Mouse (Mus musculus) cerebellum, adult 9-11 months (tissue): ENCODE data around the gene Tcaf3.

Source experiments
- DNase-seq: peaks from one replicate; pipeline ENCODE4 v3.0.0; 2022

Tcaf3 gene

DNA sequence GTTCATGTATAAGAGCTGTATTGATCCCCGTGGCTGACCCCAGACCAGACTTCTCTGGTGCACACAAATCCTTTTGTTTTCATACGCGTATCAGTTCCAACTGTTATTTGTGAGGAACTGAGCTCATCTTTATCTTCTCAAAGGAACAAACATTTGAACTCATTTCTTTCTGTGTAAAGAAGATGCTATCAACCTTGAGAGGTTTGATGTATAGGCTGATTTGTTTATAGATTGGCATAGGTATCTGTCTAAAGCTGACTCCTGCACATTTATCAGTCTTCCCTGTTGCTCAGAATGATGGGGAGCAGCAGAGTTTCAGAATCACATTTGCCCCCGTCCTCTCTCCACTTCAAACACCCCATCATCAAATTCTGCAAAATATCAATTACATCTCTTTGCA lies at the start of gene Tcaf3:
TSS of gene Tcaf3 (minus strand) at position 101 of the 400 bp plus-strand sequence.
- DNase-seq: no peak

DNA sequence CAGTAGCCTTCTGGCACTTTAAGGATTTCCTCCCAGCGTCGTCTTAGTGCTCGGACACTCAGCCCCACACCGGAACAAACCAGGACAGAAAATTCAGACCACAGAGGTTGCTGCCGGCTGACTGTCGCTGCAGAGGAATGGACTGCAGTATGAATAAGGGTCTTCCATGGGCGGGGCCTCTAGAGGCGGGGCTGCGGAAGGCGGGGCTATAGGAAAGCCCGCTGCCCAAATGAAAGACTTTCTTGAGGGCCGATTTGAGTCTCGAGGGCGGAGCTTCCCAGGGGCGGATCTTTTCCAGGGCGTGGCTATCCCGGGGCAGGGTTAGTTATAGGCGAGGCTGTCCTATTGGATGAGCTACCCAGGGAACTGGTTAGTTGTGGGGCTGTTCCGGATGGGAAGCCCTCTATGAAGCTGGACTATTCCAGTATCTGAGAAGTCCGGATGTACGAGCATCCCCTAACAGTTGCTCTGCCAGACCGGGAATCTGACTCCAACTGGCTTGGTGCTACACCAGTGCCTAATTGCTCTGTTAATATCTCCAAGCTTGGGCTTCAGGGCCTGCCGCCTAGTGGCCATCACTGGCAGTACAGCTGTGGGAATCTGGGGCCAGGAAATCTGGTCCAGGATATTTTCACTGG lies 47.5 kb upstream of the Tcaf3 start, which contains the start of gene Tcaf2:
TSS of gene Tcaf2 (minus strand) at position 343 of the 638 bp plus-strand sequence.
- DNase-seq: peak; percentile 70

DNA sequence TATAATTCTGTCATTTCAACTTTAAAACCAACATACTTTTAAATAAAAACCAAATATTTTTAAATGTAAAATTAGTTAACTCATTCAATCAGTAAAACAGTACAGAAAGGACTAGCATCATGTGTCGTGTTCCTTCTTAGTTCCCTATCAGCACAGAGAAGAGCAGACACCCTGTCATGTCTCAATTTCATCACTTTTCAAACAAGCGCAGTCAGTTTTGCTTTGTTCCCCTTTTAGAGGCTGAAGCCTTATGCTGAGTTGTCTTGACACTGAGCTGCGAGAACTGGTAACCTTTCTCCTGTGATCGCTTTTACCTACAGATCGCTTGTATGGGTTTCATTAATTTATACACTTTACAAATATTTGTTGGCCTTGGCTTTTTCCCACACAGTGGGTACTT lies 36.9 kb upstream of the Tcaf3 start:
- no peak for DNase-seq

DNA sequence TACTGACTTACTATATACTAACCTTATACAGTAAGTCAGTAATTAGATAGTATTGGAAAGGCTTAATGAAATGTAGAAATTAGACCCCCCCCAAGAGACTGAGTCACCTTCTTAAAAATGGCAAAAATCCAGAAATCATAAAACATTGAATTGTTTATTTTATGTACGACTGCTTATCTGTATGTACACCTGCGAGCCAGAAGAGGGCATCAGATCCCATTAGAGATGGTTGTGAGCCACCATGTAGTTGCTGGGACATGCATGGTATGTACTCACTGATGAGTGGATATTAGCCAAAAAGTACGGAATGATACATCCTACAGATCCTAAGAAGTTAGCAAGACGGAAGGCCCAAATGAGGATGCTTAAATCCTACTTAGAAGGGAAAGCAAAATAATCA lies 33.9 kb upstream of the Tcaf3 start:
- DNase-seq: no peak

DNA sequence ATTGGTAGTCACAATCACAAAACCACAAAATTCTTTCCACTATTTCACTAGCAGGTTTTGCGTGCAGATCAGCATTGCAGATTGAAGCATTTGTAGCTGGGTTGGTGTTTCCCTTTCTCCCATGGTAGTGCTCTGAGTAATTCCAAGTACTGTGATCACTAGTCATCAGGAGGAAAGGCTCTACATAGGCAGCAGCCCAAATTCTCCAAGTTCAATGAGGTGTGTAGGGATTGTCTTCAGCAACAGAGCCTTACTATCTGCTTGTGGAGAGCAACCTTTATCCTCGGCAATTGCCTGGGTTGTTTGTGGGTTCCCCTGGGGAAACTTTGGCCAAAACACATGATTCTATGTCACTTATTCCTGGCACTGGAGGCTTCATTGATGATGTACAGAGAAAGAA lies 19.4 kb upstream of the Tcaf3 start:
- DNase-seq: no peak

DNA sequence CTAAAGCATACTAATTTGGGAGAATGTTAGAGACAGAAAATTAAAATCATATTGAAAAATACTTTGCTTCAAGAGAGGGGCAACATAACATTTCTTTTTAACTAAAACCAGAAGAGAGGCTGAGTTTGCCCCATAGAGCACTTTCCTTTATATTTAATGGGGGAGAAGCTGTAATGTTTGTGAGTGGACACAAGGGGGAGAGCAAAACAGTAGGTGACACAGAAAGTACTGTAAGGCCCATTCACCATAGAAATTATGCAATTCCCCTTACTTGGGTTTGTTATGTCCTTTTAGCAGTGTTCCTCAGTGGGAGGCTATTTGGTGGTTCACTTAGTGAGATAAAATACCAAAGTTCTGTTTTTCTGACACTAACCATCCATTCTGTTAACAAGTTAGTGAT lies 14.7 kb upstream of the Tcaf3 start:
- no peak for DNase-seq

DNA sequence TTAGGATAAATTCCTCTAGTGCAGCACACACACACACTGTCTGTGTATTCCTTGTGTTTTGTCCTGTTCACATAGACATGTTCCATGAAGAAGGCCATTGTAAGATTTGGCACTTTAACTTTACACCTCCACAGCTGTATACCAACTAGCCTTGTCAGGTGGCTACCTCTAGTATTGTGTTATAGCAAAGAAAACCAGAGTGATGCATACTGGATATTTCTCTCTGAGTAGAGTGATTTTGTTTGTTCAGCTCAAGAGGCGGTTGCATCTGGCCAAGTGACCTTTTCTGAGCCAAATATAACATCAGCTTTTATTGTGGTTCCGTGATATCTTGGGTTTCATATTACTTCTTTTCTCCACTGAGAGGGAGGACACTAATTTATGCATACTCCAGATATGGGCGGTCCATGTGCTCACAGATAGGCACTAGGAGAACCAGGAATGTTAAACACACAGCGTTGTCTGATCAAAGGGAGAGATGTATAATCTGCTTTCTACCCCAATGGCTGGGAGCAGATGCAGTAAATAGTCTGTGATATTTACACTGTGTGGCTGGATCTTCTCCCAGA lies 13.5 kb upstream of the Tcaf3 start:
- no peak for DNase-seq

DNA sequence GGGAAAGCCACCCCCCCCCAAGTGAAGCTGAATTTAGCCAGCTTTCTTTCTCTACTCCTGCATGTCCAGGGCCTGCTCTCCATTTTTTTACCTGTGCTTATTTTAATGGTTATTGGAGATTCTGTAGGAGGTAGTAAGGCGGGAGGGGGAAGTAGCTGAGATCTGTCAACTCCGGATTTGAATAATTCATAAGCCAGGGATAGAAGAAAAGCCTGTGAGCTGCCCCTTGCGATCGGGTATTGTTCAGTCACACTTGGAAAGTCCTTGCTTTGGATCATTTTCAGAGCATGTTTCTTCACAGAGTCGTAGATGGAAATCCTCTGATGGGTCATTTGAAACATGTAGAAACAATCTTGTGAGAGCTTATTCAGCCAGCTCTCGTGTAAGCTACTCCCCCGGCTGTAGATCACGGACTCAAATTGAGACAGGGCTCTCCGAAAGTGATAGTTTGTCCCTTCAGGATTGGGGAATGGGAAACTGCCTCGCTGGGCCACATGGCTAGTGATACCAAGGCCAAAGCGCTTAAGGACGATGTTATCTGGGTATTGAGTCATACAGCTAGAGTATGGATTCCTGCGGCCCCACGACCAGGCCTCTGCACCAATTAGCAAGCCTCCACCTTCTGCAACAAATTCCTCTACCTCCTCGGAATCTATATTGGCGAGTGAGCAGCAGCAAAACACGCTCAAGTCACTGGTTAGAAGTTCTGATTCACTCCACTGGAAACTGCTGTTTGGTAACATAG lies 4.2 kb downstream of the Tcaf3 start:
- no peak for DNase-seq

DNA sequence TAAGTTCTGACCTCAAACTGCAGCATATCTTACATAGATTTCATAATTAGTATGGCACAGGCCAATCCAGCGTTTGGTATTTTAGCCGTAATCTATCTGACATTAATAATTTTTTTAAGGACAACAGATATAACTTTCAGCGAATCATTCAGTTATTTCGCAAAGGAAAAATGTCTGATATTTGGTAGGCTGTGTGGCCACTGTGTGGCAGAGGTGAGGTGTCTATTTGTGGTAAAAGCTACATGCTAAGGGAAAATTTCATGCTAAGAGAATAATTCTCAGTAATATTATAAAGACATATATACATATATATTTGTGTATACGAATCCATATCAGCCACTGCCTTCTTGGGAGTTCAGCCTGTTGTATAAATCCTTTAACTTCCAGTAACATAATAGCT lies 10.9 kb downstream of the Tcaf3 start:
- DNase-seq: no peak

DNA sequence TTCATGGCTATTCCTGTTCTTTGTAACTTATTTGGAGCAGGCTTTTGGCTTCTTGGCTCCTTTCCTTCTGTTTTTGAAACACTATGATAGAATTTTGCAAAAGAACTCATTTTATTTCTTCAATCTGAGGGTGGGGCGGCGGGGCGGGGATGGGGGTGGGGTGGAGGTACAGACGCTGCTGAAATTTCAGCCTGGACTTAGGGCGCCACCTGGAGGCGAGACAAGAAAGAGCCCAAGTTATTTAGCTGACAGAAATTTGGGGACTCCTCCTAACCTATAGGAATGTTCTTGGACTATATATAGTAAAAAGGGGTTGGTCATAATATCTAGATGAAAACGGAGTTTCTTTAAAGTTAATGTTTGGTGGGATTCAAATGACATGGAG lies 14.0 kb downstream of the Tcaf3 start:
- peak; percentile 23 for DNase-seq

DNA sequence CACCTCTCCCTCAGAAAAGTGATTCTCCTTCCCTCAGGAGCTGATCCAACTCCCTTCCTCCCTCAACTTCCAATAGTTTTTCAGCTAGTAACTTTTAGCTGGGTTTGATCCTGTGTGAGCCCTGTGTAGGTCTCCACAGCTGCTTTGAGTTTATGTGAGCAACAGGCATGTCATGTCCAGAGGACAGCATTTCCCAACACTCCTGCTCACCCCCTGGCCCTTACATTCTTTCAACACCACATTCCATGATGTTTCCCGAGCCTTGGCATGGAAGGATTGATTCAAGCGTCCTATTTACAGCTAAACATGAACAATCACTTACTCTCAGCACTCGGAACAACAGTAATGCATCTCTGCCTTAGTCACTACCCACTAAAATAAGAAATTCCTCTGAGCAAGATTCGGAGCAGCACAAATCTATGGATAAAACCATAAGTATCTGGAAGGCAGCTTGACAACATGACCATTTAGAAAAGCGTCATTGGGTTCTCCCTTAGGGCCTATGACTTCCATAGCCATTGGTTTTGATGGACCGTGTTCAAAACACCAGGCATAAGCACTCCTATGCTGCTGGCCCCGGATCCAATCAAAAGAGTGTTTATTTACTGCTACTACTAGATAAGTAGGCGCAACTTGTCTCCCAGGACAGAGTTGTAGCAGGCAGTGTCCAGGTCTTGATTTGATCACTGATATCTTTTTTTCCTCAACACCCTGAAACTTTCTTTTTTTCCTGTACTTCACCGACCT lies 14.6 kb downstream of the Tcaf3 start:
- DNase-seq: no peak

DNA sequence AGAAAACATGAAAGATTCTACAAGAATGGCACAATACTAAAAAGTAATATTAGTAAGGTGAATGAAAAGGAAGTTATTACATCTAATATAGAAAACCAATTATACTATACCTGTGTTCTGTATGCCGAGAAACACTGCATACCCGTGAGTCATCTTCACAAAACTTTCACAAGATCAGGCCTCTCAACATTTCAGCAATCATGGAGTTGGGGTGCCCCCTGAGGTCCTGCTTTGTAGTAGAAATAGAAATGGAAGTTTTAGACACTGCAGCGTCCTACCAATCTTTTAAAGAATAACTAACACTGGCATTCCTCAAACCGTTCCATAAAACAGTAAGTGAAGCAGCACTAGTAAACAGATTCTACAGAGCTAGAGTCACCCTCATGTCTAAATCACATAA lies 18.8 kb downstream of the Tcaf3 start:
- DNase-seq: no peak

DNA sequence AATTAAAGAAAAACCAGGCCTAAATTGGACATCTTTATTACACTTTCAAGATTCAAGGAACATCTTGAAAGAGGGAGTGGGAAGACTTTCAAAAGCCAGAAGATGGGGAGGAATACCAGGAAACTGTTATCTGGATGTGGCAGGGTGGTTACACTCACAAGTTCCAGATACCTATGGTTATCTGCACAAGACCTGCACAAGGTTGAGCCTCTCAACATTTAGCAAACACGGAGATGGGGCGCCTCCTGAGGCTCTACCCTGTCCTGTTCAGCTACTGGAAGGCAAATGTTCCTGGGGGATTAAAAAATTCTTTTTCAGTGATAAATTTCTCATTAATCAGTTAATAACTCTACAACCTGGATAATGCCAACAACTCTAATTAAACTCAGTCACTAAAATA lies 20.1 kb downstream of the Tcaf3 start:
- no peak for DNase-seq

DNA sequence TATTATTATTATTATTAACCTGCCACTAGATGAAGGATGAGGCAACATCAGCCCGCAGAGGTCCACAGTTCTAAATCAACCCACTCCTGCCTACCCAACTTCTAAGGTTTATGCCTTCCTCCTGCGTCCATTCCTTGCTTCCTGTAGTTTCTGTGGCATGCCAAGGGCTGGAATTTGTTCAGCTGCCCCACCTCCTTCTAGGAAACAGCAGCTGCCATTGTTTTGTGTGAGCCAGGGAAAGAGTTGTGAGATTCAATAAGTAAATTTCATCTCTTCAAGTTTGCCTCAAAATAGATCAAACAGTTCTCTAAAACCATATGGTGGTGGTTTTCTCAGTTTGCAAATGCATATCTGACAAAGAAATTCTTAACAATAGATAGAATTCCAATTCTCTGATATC lies 29.3 kb downstream of the Tcaf3 start:
- no peak for DNase-seq

DNA sequence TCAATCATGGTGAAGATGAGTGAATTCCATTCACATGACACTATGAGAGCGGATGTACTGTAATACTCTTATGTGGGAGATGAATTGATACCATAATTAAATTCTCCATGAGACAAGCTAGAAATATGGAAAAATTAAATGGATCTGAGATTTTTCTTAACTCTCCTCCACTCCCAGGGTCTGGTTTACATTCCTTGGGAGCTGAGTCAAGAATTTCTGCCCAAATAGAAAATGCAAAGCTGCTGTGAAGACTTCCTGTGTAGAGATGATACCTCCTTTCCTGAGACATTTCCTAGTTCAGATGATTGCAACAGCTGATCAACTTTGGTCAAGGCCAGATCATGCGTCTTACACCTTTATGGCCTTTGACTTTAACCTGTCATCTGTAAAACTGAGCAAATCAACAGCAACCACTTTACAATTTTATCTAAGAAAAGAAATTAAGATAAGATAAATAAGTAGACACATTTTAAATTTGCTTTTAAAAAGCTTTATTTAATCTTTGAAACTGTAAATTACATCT lies 31.4 kb downstream of the Tcaf3 start:
- DNase-seq: no peak

DNA sequence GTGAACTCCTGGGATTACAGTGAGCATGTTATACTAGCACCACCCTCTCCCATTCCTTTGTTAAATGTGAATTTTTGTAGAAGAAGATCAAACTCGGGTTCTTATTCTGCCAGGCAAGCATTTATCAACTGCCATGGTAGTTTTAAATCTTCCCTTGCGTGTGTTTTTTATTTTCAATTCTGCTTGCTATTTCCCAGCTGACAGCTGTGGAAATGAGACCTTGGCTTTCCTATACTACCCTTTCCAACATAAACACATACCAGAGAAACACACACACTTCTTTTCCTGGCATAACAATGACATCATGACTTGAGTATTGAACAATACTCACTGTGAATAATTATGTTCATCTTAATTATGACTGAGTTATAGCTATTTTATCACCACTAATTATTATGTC lies 35.2 kb downstream of the Tcaf3 start:
- no peak for DNase-seq

DNA sequence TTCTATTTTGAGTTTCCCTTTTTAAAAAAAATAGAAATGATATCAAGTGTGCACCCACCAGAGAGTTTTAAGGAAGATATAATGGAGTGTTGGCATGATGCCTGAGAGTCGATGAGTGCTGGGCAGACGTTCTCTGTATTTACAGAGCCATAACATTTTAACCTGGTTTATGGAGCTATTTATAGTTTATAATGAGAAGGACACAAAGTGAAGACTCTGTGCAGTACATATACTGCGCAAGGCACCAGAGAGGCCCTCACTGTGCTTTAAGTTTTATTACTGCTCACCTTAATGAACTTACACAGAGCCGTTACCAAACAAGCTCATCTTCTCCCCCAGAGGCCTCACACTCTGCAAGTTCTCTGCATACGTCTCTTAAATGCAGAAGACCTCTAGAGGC lies 36.6 kb downstream of the Tcaf3 start:
- DNase-seq: no peak

DNA sequence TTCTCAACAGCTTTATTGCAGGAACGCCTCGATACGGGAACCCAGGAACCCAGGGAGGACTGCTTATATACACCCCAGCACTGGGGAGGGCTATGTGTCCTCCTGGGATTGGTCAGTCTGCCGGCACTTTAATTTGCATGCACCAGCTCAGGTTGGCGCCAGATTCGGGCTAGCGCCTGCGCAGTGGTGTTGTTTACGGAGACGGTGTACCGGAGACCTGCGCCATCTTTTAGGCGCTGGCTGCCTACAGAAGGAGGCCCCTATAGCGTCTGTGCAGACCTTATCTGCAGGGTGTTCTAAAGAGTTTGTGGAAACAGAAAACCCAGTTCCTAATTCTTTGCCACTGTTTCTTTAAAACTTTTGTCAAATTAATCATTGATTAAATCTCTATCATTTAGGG lies 38.9 kb downstream of the Tcaf3 start:
- DNase-seq: no peak

DNA sequence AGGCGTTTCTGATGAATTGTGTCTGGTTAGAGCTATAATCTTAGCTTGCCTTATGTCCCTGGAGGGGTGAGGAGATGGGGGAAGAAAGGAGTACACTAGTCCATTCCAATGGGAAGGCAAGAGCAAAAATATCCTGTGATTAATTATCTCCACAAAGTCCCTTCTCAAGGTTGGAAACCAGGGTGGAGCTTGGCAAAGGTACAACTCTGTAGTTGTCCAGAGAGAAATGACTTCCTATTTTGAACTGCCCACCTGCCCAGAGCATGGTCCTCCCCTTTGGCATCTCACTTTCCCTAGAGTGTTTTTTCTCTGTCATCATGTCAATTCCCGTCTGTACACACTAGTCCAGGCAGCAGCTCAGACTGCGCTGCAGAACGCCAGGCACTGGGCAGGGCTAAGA lies 50.0 kb downstream of the Tcaf3 start, which contains the start of gene Olfr455:
TSS of gene Olfr455 (minus strand) at position 127 of the 400 bp plus-strand sequence.
- DNase-seq: no peak

DNA sequence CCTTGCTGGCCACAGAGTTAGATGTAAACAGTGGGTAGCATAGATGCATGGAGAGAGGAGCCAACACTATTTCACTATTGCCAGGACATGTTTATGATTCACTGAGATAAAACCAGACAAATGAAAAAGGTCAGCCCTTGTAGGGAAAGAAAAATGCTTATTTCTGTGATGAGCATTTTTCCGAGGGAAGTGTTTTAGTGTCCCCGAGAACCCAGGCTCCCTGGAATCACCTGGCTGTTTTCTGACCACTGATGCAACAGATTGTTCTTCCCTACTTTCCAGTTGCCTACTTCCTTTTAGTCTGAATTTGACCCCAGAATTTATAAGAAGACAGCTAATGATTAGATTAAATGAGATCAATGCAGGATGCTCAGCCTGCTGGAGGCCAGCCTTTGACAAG lies 51.3 kb downstream of the Tcaf3 start:
- no peak for DNase-seq

DNA sequence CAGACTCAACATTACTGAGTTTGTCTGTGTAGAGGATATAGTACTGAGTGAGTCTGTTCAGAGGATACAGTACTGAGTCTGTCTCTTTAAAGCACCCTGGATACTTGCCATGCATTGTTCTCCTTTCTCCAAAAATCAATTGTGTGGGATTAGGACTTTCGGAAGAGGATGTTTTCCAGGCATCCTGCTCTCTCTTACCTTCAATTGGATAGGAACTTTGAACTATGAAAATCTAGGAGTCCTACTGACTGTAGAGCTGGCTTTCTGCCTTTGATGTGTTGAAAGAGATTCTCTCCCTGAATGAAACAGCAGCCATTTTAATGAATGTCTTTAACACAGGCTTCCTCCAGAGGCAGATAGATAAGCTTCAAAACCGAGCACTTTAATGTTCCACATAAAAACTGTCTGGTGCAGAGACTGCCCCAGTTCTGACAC lies 52.0 kb downstream of the Tcaf3 start:
- no peak for DNase-seq

DNA sequence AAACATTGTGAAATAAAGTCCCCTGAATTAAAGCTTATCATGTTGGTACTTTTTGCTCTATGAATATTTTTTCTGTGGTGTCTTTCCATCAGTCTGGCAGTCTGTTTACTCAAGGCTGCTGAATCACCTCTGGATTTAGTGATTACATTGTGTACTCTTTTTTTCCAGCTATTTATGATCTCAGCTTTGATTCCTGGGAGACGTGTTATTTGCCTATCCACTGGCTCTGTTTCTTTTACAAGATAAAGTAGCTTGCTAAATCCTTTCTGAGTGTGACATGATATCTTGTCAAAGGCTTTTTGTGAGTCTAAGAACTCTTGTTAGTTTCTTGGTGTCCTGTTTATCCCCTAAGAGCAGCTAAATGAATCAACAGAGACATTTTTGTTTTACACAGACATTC lies 52.6 kb downstream of the Tcaf3 start:
- no peak for DNase-seq
